Mouse (Mus musculus) heart, postnatal 0 days (tissue): ENCODE measurements at regions not wholly inside any gene's neighbourhood (a gene's known extent, or its start where the extent isn't known, plus 50 kb on each side); places are given as distances from the start of the nearest gene placed in this dataset.

Experiments
- CTCF ChIP-seq: IDR thresholded peaks from 2 replicates; pipeline ENCODE4 v1.5.1; 2016; ENCODE audit warnings: antibody characterized with exemption, control low read depth, low read depth
- EP300 ChIP-seq: IDR thresholded peaks from 2 replicates; pipeline ENCODE4 v1.6.1; 2016; ENCODE audit warnings: antibody characterized with exemption, low read depth

DNA sequence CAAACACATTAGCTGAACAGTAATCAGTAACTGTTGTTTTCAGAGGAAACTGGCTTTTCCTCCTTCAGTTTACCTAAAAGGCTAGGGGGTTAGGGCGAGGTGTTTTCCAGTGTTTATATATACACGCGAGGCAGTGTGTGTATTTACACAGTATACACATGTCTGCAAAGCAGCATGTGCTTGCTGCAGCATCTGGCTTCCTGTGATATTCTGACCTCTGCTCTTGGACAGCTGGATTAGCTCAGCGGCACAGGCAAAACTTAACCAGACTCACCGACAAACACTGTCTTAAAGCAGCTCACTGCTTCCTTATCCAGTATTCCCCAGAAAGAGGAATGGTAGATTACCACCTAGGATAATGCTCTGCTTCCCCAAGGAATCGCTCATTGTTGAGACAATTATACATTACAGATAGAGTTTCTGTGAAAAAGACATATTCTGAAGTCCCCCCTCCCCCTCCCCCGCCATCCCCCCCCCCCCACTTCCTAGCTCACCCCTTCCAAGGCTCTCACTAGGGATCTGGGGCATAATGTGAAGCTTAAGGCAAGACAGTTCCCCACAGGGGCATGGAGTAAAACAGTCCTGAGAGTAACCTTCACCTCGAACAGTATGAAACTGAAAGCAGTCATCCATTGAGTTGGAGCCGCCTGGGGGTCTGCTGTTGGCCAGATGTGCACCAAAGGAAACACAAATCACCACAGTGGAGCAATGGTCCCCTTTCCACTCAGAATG is 1233.3 kb downstream of the Slc22a22 start:
- TF ChIP-seq CTCF, result no peak
- no peak for TF ChIP-seq EP300
